Mouse (Mus musculus): ENCODE data around the gene 2510009E07Rik. TPM values are rescaled to one million over a fixed set of nuclear protein-coding genes. Genes with fewer than 3 reads are reported as not detected.
"Not testable (repeated sequence)": the region's sequence is repeated elsewhere in the genome, so short reads cannot be mapped to it uniquely, and the experiment has no call there.

2510009E07Rik gene
- total RNA-seq, 2 experiments from 2014 or later, result 18.0 to 19.5 TPM

DNA sequence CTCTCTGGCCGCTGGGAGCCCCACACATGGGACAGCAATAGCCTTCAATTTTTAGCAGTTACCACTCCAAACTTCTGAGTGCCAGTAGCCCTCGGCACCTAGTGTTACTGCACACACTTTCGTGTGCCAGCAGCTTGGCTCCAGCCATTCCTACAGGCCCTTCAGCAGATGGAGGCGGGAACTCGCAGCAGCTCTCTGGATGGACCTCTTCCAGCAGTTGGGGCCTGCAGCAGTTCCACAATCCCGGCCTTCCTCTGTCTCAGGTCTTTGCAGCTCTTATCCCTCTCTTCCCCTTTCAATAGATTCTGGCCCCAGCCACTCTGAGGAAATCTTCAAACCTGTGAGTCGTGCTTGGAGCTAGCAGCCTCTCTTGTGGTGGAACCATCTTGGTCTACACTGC is 17.7 kb downstream of the 2510009E07Rik start:
- no peak for DNase-seq

DNA sequence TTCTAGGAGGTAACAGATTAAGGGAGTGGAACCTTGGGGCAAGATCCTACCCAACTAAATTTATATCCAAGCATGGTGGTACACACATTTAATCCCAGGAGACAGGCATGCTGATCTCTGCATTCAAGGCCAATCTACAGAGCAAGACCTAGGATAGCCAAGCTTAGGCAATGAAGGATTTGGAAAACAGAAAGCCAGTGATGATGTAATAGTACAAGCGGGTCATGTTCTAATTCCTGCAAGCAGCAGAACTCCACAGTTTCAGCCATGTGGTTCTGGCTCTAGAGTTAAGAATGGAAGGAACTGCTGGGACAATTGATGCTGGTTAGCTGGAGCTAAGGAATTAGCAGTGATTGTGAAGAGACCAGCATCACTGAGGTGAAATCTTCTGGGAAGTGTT is 20.8 kb downstream of the 2510009E07Rik start:
- not testable (repeated sequence) for DNase-seq

DNA sequence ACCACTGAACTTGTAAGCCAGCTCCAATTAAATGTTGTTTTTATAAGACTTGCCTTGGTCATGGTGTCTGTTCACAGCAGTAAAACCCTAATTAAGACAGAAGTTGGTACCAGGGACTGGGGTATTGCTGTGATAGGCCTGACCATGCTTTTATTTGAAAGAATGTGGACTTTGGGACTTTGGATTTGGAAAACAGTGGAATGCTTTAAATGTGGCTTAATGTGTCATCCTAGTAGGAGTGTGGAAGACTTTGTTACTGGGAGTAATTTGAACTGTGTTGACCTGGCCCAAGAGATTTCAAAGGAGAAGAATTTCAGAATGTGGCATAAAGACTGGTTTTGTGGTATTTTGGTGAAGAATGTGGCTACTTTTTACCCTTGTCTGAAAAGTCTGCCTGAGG is 21.4 kb downstream of the 2510009E07Rik start:
- DNase-seq, result not testable (repeated sequence)

DNA sequence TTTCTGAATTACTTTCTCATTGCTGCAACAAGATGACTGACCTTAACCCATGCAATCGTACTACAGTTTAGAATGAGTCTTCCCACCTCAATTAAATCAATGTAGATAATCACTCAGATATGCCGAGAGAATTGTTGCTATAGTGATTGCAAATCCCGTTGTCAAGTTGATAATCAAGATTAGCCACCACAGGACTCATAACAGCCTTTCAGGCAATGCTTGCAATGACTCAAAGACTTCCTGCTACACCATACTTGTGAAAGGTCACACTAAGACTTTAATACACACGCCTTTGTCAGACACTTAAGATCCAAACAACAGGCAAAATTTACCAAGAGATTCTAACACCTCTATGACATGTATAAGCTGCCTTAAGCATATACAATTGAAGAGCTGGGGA is 22.6 kb downstream of the 2510009E07Rik start:
- no peak for DNase-seq

DNA sequence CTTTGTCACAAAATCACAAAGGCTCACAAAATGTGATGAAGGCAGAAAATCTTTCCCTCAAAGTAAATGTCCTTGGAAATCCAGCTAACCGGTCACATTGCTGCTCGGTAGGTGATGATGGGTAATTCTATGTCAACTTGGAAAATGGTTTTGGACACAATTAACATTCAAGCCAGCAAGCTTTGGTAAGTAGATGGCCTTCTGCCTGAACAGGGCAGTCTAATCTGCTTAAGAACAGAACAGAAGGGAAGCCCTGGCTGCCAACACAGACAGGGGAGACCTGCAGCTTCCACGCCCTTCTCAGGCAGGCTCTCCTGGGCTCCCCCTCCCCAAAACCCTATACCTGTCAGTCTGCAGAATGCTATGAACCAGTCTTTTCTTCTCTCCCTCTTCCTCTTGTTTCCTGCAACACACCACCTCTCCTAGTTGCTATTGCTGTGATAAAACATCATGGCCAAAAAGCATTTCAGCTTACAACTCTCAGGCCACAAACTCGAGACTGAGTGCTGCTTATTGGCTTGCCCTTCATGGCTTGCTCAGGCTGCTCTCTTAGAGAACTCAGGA is 29.0 kb downstream of the 2510009E07Rik start:
- no peak for DNase-seq

DNA sequence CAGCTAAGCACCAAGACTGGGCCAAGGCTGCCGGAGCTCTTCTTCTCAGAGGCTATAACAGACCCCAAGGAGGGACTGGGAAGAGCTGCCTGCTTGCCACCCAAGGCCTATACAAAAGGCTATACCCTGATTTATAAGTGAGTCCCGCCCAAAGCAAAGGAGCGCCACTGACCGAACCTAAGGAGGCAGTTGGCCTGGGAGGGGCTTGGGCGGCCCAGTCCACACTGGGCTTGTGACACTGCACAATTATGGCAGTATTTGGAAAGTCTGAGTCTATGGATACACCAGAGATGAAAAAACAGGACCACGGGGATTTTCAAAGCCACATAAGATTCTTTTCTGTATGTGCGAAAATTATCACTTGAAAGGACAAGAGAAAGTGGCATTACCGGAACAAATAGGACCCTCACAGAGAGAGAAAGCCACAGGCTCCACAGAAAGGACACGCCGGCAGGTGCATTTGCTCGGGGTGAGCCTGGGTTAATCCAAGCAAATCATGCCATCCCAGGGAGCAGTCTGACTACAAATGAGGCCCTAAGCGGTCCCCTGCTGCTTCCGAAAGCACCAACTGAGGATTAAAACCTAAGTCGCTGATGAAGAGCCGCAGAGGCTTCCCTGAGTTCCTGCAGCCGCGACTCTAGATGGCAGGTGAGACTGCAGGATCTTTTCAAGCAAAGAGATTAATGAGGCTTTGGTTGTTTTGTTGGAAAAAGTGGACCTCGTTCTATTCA is 29.7 kb downstream of the 2510009E07Rik start:
- DNase-seq, result no peak

DNA sequence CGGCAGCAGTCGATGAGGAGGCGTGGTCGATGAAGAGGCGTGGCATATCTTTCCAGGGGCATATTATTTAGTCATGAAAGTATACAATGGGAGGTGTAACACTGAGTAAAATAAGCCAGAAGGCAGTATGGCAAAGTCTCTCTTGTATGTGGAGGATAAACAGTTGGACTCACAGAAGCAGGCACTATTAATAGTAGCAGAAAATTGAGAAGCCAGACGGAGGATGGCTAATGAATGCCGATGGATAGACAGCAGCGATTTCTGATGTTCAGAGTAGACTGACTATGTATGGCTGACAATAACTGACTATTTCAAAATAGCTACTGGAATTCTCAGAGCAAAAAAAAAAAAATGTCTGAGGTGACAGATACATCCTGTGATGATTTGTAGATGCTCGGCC is 38.5 kb downstream of the 2510009E07Rik start:
- DNase-seq, result no peak

DNA sequence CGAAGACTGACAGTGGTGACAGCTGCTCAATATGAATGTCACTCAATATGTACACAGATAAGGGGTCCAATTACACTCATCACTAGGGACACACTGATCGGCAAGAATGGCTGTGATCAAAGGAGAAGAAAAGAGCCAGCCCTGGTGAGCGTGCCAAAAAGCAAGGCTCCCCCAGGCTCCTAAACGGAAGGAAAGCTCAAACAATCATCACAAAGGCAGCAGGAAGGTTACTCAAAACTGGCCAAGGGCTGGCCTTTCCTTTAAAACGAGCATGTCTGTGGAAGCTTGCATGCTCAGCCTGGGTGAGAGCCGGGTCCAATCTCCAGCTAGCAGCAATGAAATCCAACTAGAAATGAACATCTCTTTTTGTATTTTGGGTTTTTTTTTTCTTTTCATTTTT is 39.2 kb downstream of the 2510009E07Rik start:
- no peak for DNase-seq

DNA sequence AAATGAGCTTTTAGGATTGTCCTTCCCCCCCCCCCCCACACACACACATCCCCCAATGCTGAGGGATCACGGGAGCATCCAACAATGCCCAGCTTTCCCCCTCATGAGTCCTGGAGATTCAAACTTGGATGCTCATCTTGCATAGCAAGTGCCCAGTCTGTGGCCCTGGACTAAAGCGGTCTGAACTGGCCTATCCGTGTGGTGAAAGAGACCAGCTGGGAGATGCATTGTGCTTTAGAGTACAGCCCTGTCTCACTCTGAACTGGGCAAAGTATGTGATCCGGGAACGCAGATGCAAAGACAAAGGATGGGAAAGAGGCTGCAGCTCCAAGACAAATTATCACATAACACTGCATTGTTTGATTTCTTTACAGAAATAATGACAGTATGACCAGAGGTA is 40.1 kb downstream of the 2510009E07Rik start:
- DNase-seq, result no peak

DNA sequence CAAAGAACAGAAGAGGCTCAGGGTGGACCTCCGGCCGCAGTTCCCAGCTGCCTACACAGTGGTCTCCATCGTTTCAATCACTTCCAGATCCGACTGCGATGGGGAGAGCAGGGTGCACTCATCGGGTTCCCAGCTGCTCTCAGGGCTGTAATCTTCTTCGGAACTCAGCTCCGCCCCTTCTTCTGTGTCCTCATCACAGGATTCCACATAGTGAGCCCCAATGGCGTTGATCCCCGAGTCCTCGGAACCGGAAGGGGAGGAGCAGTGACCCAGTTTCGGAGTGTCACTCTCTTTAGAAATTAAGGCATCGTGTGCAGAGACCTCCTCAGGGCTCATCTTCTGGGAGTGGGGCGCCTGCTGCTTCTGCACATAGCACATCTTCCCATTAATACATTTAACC is 41.3 kb downstream of the 2510009E07Rik start:
- no peak for DNase-seq

DNA sequence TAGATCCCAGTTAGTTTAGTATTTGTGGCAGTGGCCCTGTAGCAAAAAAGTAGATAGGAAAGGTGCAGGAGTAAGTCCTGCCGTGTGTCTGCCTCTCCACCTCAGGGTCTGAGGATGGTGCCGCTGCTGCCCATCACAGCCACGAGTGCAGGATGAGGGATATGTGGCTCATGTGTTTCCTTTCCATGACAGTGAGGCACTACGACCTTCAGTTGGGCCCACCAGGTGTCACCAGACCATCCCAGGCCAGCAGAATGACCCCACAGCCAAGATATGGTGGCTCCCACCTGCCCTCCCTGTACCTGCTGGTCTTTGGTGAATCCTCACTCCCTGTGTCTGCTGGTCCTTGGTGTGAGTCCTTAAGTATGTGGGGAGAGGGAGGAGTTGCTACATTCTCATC is 43.3 kb downstream of the 2510009E07Rik start:
- no peak for DNase-seq

DNA sequence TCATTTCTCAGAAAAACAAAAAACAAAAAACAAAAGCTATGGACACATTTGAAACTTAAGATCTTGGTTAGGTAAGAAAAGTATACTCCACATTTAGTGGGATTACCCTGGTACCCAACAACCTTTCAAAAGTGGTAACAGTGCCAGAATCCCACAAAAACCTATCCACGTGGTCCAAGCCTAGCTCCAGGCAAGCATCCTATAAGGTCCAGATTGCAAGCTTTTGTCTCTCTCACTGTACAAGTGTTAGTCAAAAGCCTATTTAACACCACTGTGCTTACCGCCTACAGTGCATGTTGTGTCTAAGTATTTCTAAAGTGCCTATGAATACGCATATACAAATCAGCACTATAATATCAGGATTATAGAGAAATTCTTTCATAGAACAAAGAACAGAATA is 44.2 kb downstream of the 2510009E07Rik start:
- no peak for DNase-seq

DNA sequence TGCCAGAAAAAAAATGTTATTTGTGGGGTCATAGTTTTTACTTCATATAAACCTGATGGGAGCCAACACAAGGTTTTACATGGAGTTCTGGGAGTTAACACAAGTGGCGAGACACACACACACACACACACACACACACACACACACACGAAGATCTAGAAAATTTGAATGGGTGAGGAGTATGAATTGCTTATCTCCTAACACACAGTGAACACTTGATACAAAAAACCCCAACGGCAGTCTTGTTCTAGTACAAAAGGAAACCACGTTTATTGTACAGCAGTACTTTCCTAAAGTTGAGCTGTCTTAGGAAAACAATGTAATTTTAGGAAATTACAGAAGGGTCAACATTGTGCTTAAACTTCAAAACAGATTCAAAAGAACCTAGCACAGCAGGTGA is 45.7 kb downstream of the 2510009E07Rik start:
- no peak for DNase-seq

DNA sequence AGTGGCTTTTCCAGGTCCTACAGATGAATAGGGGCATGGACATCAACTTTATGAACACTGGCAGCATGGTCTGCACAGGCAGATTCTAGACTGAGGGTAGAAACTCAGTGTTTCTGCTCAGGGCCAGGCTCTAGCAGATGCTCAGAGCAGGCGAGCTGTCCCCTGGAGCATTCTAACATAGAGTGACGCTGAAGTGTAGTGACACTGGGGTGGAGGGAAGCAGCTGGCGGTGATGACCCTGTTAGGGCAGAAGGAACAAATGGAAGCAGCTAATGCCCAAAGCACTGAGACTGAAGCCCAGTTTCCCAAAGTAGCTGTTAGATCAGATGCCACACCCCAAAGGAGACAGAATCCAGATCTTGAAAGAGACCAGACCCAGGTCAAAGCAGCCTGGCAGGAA is 48.0 kb downstream of the 2510009E07Rik start:
- no peak for DNase-seq

DNA sequence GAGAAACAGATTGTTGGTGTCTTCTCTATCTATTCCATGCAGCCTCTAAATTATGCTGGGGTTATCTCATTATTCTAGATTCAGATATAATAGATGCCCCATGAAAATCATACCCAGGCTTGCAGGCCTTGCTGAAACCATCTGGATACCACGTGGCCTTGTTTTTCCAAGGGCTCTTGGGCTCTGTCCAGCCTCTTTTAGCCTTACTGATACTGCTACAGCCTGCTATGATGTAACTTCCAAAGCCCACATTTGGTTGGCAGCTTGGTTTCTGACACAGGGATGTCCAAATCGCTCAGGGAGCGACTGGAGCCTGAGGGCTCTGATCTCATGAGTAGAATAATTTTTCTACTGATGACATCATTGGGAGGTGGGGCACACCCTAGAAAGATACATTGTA is 48.5 kb downstream of the 2510009E07Rik start:
- peak in 1 of 2 experiments; percentile 50 for DNase-seq

DNA sequence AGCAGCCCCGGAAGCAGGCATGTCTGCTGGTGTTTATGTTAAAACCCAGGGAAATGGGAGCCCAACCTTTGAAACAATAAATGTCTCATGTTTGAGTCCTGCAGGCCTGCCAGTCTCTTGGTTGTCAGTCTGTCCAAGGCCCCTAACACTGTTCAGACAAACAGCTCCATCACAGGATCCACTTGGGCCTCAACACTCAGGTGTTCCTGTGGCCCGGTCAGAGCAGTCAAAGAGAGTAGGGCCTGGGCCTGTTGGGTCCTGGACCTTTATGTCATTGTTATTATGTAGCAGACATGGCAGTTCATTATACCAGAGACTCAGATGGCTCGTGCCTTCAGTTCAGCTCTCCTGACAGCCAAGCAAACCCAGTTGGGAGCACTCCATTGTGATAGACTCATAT is 49.9 kb downstream of the 2510009E07Rik start:
- DNase-seq, result no peak

DNA sequence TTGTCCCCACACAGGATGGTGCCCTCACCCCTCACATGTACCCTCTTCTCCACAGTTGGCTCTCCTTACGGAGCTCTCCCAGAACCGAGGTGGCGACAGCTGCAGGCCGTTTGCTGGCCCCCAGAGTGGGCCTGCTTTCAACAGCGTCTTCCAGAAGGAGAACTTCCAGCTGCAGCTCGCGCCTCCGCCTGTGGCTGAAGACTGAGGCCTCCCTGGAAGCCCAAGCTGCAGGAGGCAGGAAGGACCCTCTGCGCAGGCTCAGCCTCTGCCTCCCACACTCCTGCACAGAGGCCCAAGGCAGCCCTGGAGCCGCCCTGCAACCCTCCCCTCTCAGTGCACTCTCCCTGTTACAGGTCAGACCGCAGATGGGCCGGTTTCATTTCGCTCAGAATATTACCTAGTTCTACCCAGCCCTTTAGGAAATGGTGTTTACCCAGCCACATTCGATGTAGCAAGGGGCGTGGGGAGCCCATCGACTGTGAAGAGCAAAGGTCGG is 50.4 kb downstream of the 2510009E07Rik start:
- peak; percentile 28 to 59 for DNase-seq

DNA sequence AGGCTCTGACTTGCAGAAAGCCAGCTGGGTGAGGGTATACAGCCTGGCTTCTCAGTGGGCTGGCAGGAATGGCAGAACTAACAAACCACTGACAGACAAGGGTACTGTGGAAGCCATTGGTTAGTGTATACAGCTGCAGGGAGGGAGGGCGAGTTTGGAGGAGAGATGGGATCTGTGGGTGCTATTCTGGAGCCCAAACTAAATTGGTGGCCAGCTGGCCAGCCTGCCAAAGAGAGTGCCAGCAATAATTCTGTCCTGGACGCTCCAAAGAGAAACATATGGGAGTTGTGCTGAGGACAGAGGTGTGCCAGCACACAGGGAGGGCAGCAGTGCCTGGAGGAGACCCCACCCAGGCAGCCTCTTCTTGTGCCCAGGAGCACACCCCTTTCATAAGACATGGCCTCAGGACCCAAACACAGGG is 50.8 kb downstream of the 2510009E07Rik start:
- DNase-seq, result no peak

DNA sequence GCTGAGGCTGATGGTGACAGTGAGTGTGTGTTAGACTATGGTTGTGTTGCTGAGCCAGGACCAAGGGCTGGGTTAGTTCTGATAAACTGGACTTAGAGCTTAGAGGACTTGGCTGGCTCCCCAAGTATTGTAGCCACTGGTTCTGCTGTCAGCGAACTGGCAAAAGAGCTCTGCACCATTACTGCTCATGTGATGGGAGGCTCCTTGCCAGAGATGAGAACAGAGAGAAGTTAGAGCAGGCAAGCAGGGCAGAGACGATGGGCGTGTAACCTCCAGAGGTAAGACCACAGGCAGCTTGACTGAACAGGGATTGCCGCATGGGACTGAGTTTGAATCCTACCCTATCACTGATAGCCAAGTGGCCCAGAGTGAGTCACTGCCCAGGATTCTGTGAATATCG is 51.6 kb downstream of the 2510009E07Rik start:
- DNase-seq, result no peak

DNA sequence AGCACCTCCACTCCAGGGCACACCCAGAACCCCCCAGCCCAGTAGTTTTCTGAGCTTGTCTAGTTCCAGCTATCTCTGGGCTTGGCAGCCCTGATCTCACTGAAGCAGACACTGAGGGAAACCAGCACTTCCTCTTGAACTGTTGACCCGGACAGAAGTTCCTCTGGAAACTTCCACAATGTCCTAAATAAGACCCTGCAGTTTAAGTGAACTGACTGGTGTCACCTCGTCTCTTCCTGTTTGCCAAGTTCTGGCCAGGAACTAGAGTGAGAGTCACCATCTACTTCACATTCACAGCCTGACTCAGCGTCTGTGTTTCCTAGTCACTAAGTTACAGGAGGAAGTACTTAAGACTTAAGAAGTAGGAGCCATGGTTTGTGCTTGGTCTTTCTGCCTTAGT is 52.5 kb downstream of the 2510009E07Rik start:
- DNase-seq, result peak; percentile 10 to 26

DNA sequence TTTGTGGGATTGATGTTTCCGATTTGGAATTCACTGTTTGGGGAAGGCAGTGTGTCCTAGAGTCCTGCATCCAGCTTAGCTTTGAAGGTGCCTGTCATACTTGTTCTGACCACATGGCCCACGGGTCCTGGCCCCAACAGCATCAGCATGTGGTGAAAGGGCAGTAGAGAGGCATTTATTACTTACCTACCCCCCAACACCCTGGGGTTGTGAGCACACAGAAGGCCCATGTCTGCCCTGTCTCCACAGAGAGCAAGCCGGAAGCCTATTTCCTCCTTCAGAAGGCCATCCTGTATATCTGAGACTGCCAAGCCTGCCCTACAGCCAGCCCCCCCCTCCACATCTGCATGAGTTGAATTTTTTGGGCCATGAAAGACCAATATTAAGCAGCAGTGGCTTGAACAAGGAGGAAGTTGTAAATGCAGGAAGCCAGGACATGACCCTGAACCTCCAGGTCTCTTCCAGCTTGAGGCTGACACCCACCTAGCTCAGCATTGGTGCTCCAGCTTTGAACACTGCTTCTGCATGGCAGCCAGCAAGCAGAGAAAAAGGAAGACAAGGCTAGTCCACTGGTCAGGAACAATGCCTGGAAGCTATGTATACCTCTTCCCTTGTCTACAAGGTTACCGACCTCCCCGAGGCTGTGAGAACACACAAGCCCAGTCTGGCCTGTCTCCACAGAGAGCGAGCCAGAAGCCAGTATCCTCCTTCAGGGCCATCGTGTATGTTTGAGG is 53.5 kb downstream of the 2510009E07Rik start:
- peak; percentile 12 to 30 for DNase-seq

DNA sequence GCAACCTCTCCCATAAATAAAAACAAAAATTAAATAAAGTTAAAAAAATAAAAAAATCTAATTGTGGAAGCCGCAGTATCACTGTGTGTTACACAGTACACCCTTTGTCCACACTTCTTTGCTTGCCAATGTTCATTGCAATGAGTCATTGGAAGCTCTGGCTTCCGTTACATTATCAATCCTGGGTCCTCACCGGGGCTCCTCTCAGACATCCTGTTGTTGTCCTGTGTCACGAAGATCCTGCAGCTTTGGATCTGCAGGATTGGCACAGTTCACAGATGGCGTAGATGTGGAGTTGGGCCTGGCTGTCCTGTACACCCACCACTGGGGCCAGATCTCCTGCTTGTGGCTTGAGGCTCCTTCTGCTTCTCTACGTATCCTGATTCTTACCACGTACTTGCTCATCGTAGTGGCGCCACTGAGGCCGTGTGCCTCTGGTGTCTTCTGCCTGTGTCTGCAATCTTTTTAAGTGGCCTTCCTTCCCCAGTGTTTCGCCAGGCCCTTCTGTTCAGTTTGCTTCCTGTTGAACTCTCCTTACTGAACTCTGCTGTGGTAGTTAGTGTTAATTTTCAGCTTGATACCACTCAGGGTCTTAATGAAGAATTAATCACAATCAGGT is 57.2 kb downstream of the 2510009E07Rik start:
- no peak for DNase-seq

Data from adrenal gland, postnatal 36 days (tissue).